Mouse (Mus musculus) hindbrain, embryonic 12.5 days (tissue): ENCODE results near the gene Pde4d. TPM values are rescaled to one million over a fixed set of nuclear protein-coding genes. Genes with fewer than 3 reads are reported as not detected.

Experiments
- ATAC-seq: fragments of 200-750 bp; cut with Nextera tagmentation; 2 replicates; pipeline ENCODE4 v1.8.0; 2017; ENCODE audit warnings: moderate TSS enrichment; ENCODE audit not compliant: low FRiP score
- H3K27ac ChIP-seq: fragments of 300-500 bp; sonication (generic); 2 replicates; pipeline ENCODE4 v1.5.1; 2016; ENCODE audit warnings: mild to moderate bottlenecking
- H3K27me3 ChIP-seq: fragments of 300-500 bp; sonication (generic); 2 replicates; pipeline ENCODE4 v1.6.1; 2016; ENCODE audit warnings: mild to moderate bottlenecking
- H3K36me3 ChIP-seq: fragments of 300-500 bp; sonication (generic); 2 replicates; pipeline ENCODE4 v1.6.1; 2016; ENCODE audit warnings: mild to moderate bottlenecking
- H3K4me1 ChIP-seq: fragments of 300-500 bp; sonication (generic); 2 replicates; pipeline ENCODE4 v1.6.1; 2016
- H3K4me2 ChIP-seq: fragments of 300-500 bp; sonication (generic); replicated peaks from 2 replicates; pipeline ENCODE4 v1.6.1; 2016; ENCODE audit warnings: mild to moderate bottlenecking
- H3K4me3 ChIP-seq: fragments of 300-500 bp; sonication (generic); 2 replicates; pipeline ENCODE4 v1.5.1; 2016; ENCODE audit warnings: mild to moderate bottlenecking
- H3K9ac ChIP-seq: fragments of 300-500 bp; sonication (generic); 2 replicates; pipeline ENCODE4 v1.6.1; 2016; ENCODE audit warnings: mild to moderate bottlenecking, moderate library complexity
- H3K9me3 ChIP-seq: fragments of 300-500 bp; sonication (generic); replicated peaks from 2 replicates; pipeline ENCODE4 v1.6.1; 2016; ENCODE audit warnings: mild to moderate bottlenecking
- WGBS: fragments of 180-500 bp; shearing (Covaris S2); methylation state at CpG from one replicate; pipeline ENCODE4 v1.1.7; 2016; 5-methylcytosine and 5-hydroxymethylcytosine counted together
- polyA plus RNA-seq: library from polyadenylated mRNA; unstranded; fragments of >200 nt; fragmentation: Nextera tagmentation; extraction: Ambion mirVana; gene quantifications from 2 replicates; pipeline ENCODE4 v1.2.1, GENCODE M21; 2016

Pde4d gene
- polyA plus RNA-seq, 1 experiment from 2014 or later = 20.6 TPM

GRCm38 (mm10) chr13:109053242-109054018 is 603.7 kb downstream of the Pde4d start:
- Histone ChIP-seq H3K4me3 (no peak overlapping the region), H3K4me2 (no peak overlapping the region), H3K36me3 (no peaks in the 10 kb centered on the region), H3K9me3 (no peaks in the 10 kb centered on the region), H3K27ac (peak overlapping the region; percentile 49; the same call in 1 of the 2 replicates), H3K9ac (no peak overlapping the region), H3K27me3 (no peaks in the 10 kb centered on the region), H3K4me1 (no peaks in the 10 kb centered on the region)
- WGBS = 52% methylated on average over 10 of the region's 10 CpGs
- ATAC-seq = peak; percentile 85

DNA sequence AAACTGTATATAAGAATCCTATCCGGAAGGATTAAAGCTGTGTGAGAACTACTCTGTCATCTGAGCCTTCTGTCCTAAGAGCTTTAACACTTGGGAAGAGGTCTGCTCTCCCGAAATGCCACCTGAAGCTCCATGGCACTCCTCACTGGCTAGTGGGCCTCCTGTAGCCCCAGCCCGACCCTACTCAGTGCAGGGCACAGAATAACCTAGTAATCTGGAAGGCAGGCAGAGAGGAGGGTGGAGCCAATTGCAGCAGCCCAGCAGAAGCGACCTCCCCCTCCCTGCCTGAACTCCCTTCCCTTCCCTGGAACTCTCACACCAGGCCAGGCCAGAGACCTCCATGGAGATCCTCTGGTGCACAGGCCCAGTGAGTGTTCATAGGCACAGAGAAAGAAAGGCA is 608.3 kb downstream of the Pde4d start:
- H3K27me3 ChIP-seq = no peaks in the 10 kb centered on the region
- no peak overlapping the region for H3K27ac ChIP-seq
- no peaks in the 10 kb centered on the region for H3K36me3 ChIP-seq
- WGBS = 38% methylated on average over 4 of the region's 4 CpGs
- no peak overlapping the region for H3K4me2 ChIP-seq
- ATAC-seq = no peak
- no peaks in the 10 kb centered on the region for H3K4me1 ChIP-seq
- no peak overlapping the region for H3K9ac ChIP-seq
- H3K4me3 ChIP-seq = no peak overlapping the region
- no peaks in the 10 kb centered on the region for H3K9me3 ChIP-seq

- H3K4me3 ChIP-seq = no peak overlapping the region
- no peak overlapping the region for H3K27ac ChIP-seq
- no peak overlapping the region for H3K9ac ChIP-seq
- H3K9me3 ChIP-seq = no peaks in the 10 kb centered on the region
- no peak for ATAC-seq
- H3K4me1 ChIP-seq = 0 out of 2 replicates have a peak, but pooled peaks cover 3% of the 10 kb centered on the region
- 62% methylated on average over 4 of the region's 4 CpGs for WGBS
- H3K36me3 ChIP-seq = no peaks in the 10 kb centered on the region
- H3K4me2 ChIP-seq = no peak overlapping the region
- no peaks in the 10 kb centered on the region for H3K27me3 ChIP-seq
Observed at GRCm38 (mm10) chr13:109066581-109067159, 616.9 kb downstream of the Pde4d start.

GRCm38 (mm10) chr13:109068258-109069219 is 618.8 kb downstream of the Pde4d start:
- 0 out of 2 replicates have a peak, but pooled peaks cover 3% of the 10 kb centered on the region for H3K4me1 ChIP-seq
- WGBS = 85% methylated on average over 8 of the region's 8 CpGs
- H3K36me3 ChIP-seq = no peaks in the 10 kb centered on the region
- no peak overlapping the region for H3K4me2 ChIP-seq
- H3K9ac ChIP-seq = no peak overlapping the region
- H3K4me3 ChIP-seq = no peak overlapping the region
- no peaks in the 10 kb centered on the region for H3K9me3 ChIP-seq
- ATAC-seq = no peak
- H3K27ac ChIP-seq = no peak overlapping the region
- no peaks in the 10 kb centered on the region for H3K27me3 ChIP-seq

- no peak for ATAC-seq
- H3K27me3 ChIP-seq = no peaks in the 10 kb centered on the region
- no peak overlapping the region for H3K4me3 ChIP-seq
- H3K4me1 ChIP-seq = no peaks in the 10 kb centered on the region
- no peak overlapping the region for H3K9ac ChIP-seq
- no peak overlapping the region for H3K4me2 ChIP-seq
- no peaks in the 10 kb centered on the region for H3K36me3 ChIP-seq
- 18% methylated on average over 2 of the region's 2 CpGs for WGBS
- no peaks in the 10 kb centered on the region for H3K9me3 ChIP-seq
- H3K27ac ChIP-seq = no peak overlapping the region
Observed at GRCm38 (mm10) chr13:109073371-109073770, 623.6 kb downstream of the Pde4d start.

DNA sequence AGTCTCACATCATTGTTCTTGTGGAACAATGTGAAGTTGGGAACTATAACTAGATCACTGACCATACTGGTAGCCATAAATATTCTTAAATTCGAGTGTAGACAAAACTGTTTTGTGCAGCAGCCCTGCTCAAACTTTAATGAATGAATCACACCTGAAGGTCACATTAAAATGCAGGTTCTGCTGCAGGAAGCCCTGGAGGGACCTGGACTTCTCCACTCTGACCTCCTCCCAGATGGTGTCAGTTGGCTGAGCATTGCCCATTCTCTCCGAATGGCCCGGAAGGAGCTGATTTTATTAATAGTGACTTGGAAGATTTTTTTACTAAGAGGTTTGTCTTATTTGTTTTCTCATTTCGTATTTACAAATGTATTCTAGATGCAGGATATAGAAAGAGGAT is 624.3 kb downstream of the Pde4d start:
- Histone ChIP-seq H3K9me3 (no peaks in the 10 kb centered on the region), H3K9ac (no peak overlapping the region), H3K36me3 (no peaks in the 10 kb centered on the region), H3K27me3 (no peaks in the 10 kb centered on the region), H3K4me3 (no peak overlapping the region), H3K4me2 (no peak overlapping the region), H3K27ac (no peak overlapping the region), H3K4me1 (no peaks in the 10 kb centered on the region)
- no peak for ATAC-seq
- WGBS = 51% methylated on average over 4 of the region's 4 CpGs

- Histone ChIP-seq H3K27ac (no peak overlapping the region), H3K9me3 (no peaks in the 10 kb centered on the region), H3K27me3 (no peaks in the 10 kb centered on the region), H3K36me3 (no peaks in the 10 kb centered on the region), H3K9ac (no peak overlapping the region), H3K4me3 (no peak overlapping the region), H3K4me2 (no peak overlapping the region), H3K4me1 (no peaks in the 10 kb centered on the region)
- 92% methylated on average over 3 of the region's 3 CpGs for WGBS
- no peak for ATAC-seq
Observed at GRCm38 (mm10) chr13:109092654-109093053, 642.9 kb downstream of the Pde4d start.

DNA sequence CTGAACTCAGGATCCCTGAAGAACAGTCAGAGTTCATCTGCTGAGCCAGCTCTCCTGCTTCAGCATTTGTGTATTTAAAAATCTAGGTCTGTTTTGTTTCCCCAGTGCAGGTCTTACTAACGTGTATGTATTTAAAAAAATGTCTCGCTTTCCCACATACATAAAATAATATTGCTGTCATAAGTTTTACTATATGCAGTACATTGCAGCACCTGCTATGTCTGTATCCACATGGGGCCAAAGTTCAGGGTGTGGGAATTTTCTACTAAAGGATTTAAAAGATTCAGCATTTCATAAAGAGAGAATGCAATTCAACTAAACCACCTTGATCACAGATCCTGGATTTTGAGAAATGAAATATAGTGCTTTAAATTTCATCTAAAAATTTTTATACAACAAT is 646.9 kb downstream of the Pde4d start:
- Histone ChIP-seq H3K4me2 (no peak overlapping the region), H3K9me3 (no peaks in the 10 kb centered on the region), H3K36me3 (no peaks in the 10 kb centered on the region), H3K9ac (no peak overlapping the region), H3K27ac (no peak overlapping the region), H3K4me3 (no peak overlapping the region), H3K27me3 (no peaks in the 10 kb centered on the region), H3K4me1 (no peaks in the 10 kb centered on the region)
- ATAC-seq = no peak
- WGBS = 86% methylated on average over 2 of the region's 2 CpGs

- Histone ChIP-seq H3K9ac (peak overlapping the region; percentile 71), H3K9me3 (no peaks in the 10 kb centered on the region), H3K36me3 (no peaks in the 10 kb centered on the region), H3K4me2 (peak overlapping the region; percentile 99), H3K27me3 (peaks cover 23% of the 10 kb centered on the region), H3K4me3 (peak overlapping the region; percentile 66), H3K4me1 (peaks cover 16% of the 10 kb centered on the region), H3K27ac (peak overlapping the region; percentile 68; the same call in 1 of the 2 replicates)
- WGBS = under 1% methylated on average over 8 of the region's 8 CpGs
- ATAC-seq = peak; percentile 60
Observed at GRCm38 (mm10) chr13:109116004-109116341, 666.2 kb downstream of the Pde4d start.

DNA sequence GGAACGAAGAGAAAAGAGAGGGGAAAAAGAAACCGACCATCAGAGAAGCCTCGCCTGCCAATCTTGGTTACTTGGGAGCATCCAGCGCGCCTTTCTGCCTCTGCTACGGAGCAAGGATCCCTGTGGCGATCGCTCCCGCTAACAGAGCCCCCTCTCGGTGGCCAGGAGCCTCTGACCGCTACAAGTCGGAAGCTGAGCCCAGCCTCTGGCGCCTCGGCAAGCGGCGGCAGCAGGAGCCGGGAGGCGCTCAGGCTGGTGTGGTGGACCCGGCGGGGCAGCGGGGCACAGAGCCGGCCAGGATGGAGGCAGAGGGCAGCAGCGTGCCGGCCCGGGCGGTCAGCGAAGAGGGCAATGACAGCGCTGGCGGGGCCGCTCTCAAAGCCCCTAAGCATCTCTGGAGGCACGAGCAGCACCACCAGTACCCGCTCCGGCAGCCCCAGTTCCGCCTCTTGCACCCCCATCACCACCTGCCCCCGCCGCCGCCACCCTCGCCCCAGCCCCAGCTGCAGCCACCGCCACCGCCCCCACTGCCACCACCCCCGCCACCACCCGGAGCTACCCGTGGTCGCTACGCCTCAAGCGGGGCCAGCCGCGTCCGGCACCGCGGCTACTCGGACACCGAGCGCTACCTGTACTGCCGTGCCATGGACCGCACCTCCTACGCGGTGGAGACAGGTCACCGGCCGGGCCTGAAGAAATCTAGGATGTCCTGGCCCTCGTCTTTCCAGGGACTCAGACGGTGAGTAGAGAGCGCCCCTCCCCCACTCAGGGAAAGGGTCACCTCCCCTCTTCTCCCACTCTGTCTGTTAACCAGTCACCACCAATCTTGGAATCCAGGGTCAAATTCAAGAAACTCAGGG is 666.8 kb downstream of the Pde4d start:
- H3K4me3 ChIP-seq = peak overlapping the region; percentile 66
- ATAC-seq = peak; percentile 92
- peaks cover 16% of the 10 kb centered on the region for H3K4me1 ChIP-seq
- H3K27ac ChIP-seq = peak overlapping the region; percentile 68
- H3K27me3 ChIP-seq = peaks cover 23% of the 10 kb centered on the region
- H3K9me3 ChIP-seq = no peaks in the 10 kb centered on the region
- H3K9ac ChIP-seq = peak overlapping the region; percentile 71
- WGBS = under 1% methylated on average over 47 of the region's 63 CpGs
- H3K36me3 ChIP-seq = no peaks in the 10 kb centered on the region
- peak overlapping the region; percentile 99 for H3K4me2 ChIP-seq

GRCm38 (mm10) chr13:109117210-109117791 is 667.6 kb downstream of the Pde4d start:
- no peak overlapping the region for H3K27ac ChIP-seq
- 9% methylated on average over 14 of the region's 14 CpGs for WGBS
- H3K27me3 ChIP-seq = peaks cover 23% of the 10 kb centered on the region
- H3K4me2 ChIP-seq = peak overlapping the region; percentile 99
- H3K4me3 ChIP-seq = peak overlapping the region; percentile 66
- no peaks in the 10 kb centered on the region for H3K36me3 ChIP-seq
- H3K9me3 ChIP-seq = no peaks in the 10 kb centered on the region
- peak; percentile 47 for ATAC-seq
- peaks cover 16% of the 10 kb centered on the region for H3K4me1 ChIP-seq
- peak overlapping the region; percentile 71 for H3K9ac ChIP-seq
